Mouse (Mus musculus): Measurements from ENCODE around the gene Gm16867. TPM values are rescaled to one million over a fixed set of nuclear protein-coding genes. Genes with fewer than 3 reads are reported as not detected.
"Not testable (repeated sequence)": the region's sequence is repeated elsewhere in the genome, so short reads cannot be mapped to it uniquely, and the experiment has no call there.

Gm16867 gene
- not detected in 2 replicates for polyA plus RNA-seq (2015; fragmentation: Nextera tagmentation; extraction: Ambion mirVana)

GRCm38 (mm10) chr14:69503174-69503573 lies at the start of gene Gm16867:
Gene Gm16867, minus strand, starts transcription at chr14:69503362.
- H3K4me2 ChIP-seq (ENCODE audit: low read depth, low read length); H3K4me3 ChIP-seq (ENCODE audit: low read depth, low read length); H3K27ac ChIP-seq (ENCODE audit: low read depth); H3K4me1 ChIP-seq (ENCODE audit: insufficient read depth); H3K9ac ChIP-seq (replicated peaks); DNase-seq; H3K27me3 ChIP-seq (ENCODE audit: insufficient read depth, low read length); H3K36me3 ChIP-seq (replicated peaks; ENCODE audit: insufficient read depth, low read length); H3K9me3 ChIP-seq (ENCODE audit: low read length): not testable (repeated sequence)
- peak; percentile 97 for ATAC-seq
- no CpG with 5 or more reads among the region's 29 CpGs for WGBS (ENCODE audit: insufficient replicate concordance)

- not testable (repeated sequence) for H3K4me2 ChIP-seq (ENCODE audit: low read depth, low read length); H3K27me3 ChIP-seq (ENCODE audit: insufficient read depth, low read length); H3K36me3 ChIP-seq (replicated peaks; ENCODE audit: insufficient read depth, low read length); H3K27ac ChIP-seq (ENCODE audit: low read depth); DNase-seq; H3K4me3 ChIP-seq (ENCODE audit: low read depth, low read length); ATAC-seq; H3K9ac ChIP-seq (replicated peaks); H3K9me3 ChIP-seq (ENCODE audit: low read length); H3K4me1 ChIP-seq (ENCODE audit: insufficient read depth)
- no CpG with 5 or more reads among the region's 4 CpGs for WGBS (ENCODE audit: insufficient replicate concordance)
These were observed 44.1 kb upstream of the Gm16867 start for GRCm38 (mm10) chr14:69547310-69547709.

- not testable (repeated sequence) for ATAC-seq; H3K36me3 ChIP-seq (replicated peaks; ENCODE audit: insufficient read depth, low read length); DNase-seq; H3K4me1 ChIP-seq (ENCODE audit: insufficient read depth); H3K4me2 ChIP-seq (ENCODE audit: low read depth, low read length); H3K9me3 ChIP-seq (ENCODE audit: low read length); H3K9ac ChIP-seq (replicated peaks); H3K27ac ChIP-seq (ENCODE audit: low read depth); H3K4me3 ChIP-seq (ENCODE audit: low read depth, low read length); H3K27me3 ChIP-seq (ENCODE audit: insufficient read depth, low read length)
- WGBS (ENCODE audit: insufficient replicate concordance) = no CpG with 5 or more reads among the region's 2 CpGs
These were observed 41.9 kb upstream of the Gm16867 start for GRCm38 (mm10) chr14:69545052-69545451.

DNA sequence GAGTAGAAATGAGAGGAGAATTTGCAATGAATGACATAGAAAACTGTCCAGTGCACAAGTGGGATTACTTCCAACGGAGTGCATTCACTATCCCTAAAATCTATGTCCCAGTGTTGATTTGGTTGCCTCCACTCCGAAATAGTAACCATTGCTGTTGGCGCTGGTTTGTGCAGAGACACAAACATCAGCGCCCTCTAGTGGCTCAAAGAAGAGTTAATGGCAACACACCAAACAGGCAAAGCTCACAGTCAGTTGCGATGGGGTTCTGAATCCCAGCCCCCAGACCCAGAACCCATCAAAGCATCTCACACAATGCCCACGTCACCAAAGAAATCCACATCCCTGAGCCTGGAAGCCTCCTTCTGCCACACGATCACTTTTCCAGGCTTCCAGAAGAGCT lies 40.9 kb upstream of the Gm16867 start:
- not testable (repeated sequence) for DNase-seq; H3K9ac ChIP-seq (replicated peaks); H3K4me1 ChIP-seq (ENCODE audit: insufficient read depth); H3K36me3 ChIP-seq (replicated peaks; ENCODE audit: insufficient read depth, low read length); ATAC-seq; H3K4me2 ChIP-seq (ENCODE audit: low read depth, low read length); H3K4me3 ChIP-seq (ENCODE audit: low read depth, low read length); H3K27ac ChIP-seq (ENCODE audit: low read depth); H3K27me3 ChIP-seq (ENCODE audit: insufficient read depth, low read length); H3K9me3 ChIP-seq (ENCODE audit: low read length)
- no CpG with 5 or more reads among the region's 7 CpGs for WGBS (ENCODE audit: insufficient replicate concordance)

- not testable (repeated sequence) for H3K4me3 ChIP-seq (ENCODE audit: low read depth, low read length); H3K27me3 ChIP-seq (ENCODE audit: insufficient read depth, low read length); H3K4me1 ChIP-seq (ENCODE audit: insufficient read depth); H3K9ac ChIP-seq (replicated peaks); H3K36me3 ChIP-seq (replicated peaks; ENCODE audit: insufficient read depth, low read length); H3K9me3 ChIP-seq (ENCODE audit: low read length); H3K27ac ChIP-seq (ENCODE audit: low read depth); H3K4me2 ChIP-seq (ENCODE audit: low read depth, low read length); DNase-seq; ATAC-seq
- no CpG with 5 or more reads among the region's 7 CpGs for WGBS (ENCODE audit: insufficient replicate concordance)
These were observed 39.5 kb upstream of the Gm16867 start for GRCm38 (mm10) chr14:69542695-69543094.

DNA sequence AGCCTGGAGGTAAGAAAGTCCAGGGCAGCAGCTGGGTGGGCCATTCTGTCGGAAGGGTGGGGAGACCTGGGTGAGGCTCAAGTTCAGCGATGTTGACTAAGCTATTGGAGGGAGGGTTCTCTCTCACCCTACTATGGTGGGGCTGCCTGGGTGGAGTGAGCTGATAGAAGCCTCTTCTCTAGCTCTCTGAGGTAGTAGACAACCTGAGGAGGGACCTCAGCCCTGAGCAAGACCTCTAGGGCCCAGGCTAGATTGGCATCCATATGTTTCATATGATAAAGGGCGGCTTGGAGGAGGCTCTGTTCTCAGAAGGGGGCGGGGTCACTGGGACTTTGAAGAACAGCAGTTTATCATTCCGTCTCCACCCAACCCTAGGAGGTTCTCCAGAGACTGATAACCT lies 37.0 kb upstream of the Gm16867 start:
- not testable (repeated sequence) for H3K27me3 ChIP-seq (ENCODE audit: insufficient read depth, low read length); H3K4me3 ChIP-seq (ENCODE audit: low read depth, low read length); H3K36me3 ChIP-seq (replicated peaks; ENCODE audit: insufficient read depth, low read length); H3K9me3 ChIP-seq (ENCODE audit: low read length); DNase-seq; H3K4me1 ChIP-seq (ENCODE audit: insufficient read depth); H3K27ac ChIP-seq (ENCODE audit: low read depth); H3K4me2 ChIP-seq (ENCODE audit: low read depth, low read length); H3K9ac ChIP-seq (replicated peaks)
- WGBS (ENCODE audit: insufficient replicate concordance) = no CpG with 5 or more reads among the region's 5 CpGs
- peak; percentile 90 for ATAC-seq

GRCm38 (mm10) chr14:69536539-69536938 lies 33.4 kb upstream of the Gm16867 start:
- WGBS (ENCODE audit: insufficient replicate concordance) = no CpG with 5 or more reads among the region's 7 CpGs
- not testable (repeated sequence) for H3K4me3 ChIP-seq (ENCODE audit: low read depth, low read length); H3K4me1 ChIP-seq (ENCODE audit: insufficient read depth); H3K9me3 ChIP-seq (ENCODE audit: low read length); H3K27me3 ChIP-seq (ENCODE audit: insufficient read depth, low read length); H3K9ac ChIP-seq (replicated peaks); H3K36me3 ChIP-seq (replicated peaks; ENCODE audit: insufficient read depth, low read length); DNase-seq; H3K4me2 ChIP-seq (ENCODE audit: low read depth, low read length); H3K27ac ChIP-seq (ENCODE audit: low read depth)
- peak; percentile 86 for ATAC-seq

- peak; percentile 52 for ATAC-seq
- WGBS (ENCODE audit: insufficient replicate concordance) = no CpG with 5 or more reads among the region's 1 CpGs
- not testable (repeated sequence) for H3K4me3 ChIP-seq (ENCODE audit: low read depth, low read length); H3K36me3 ChIP-seq (replicated peaks; ENCODE audit: insufficient read depth, low read length); DNase-seq; H3K27me3 ChIP-seq (ENCODE audit: insufficient read depth, low read length); H3K4me2 ChIP-seq (ENCODE audit: low read depth, low read length); H3K4me1 ChIP-seq (ENCODE audit: insufficient read depth); H3K9me3 ChIP-seq (ENCODE audit: low read length); H3K9ac ChIP-seq (replicated peaks); H3K27ac ChIP-seq (ENCODE audit: low read depth)
These were observed 23.0 kb upstream of the Gm16867 start for GRCm38 (mm10) chr14:69526202-69526601.

GRCm38 (mm10) chr14:69523001-69523400 lies 19.8 kb upstream of the Gm16867 start:
- H3K4me3 ChIP-seq (ENCODE audit: low read depth, low read length) = not testable (repeated sequence)
- ATAC-seq = peak; percentile 99
- no CpG with 5 or more reads among the region's 1 CpGs for WGBS (ENCODE audit: insufficient replicate concordance)

GRCm38 (mm10) chr14:69520810-69521209 lies 17.6 kb upstream of the Gm16867 start:
- H3K4me1 ChIP-seq (ENCODE audit: insufficient read depth); ATAC-seq; H3K27ac ChIP-seq (ENCODE audit: low read depth); H3K36me3 ChIP-seq (replicated peaks; ENCODE audit: insufficient read depth, low read length); H3K9ac ChIP-seq (replicated peaks); DNase-seq; H3K4me2 ChIP-seq (ENCODE audit: low read depth, low read length); H3K9me3 ChIP-seq (ENCODE audit: low read length); H3K4me3 ChIP-seq (ENCODE audit: low read depth, low read length); H3K27me3 ChIP-seq (ENCODE audit: insufficient read depth, low read length): not testable (repeated sequence)
- WGBS (ENCODE audit: insufficient replicate concordance) = no CpG with 5 or more reads among the region's 2 CpGs

More at GRCm38 (mm10) chr14:69523001-69523400, 19.8 kb upstream of the Gm16867 start:
- H3K9me3 ChIP-seq (ENCODE audit: low read length); H3K4me2 ChIP-seq (ENCODE audit: low read depth, low read length); H3K36me3 ChIP-seq (replicated peaks; ENCODE audit: insufficient read depth, low read length); H3K4me1 ChIP-seq (ENCODE audit: insufficient read depth); DNase-seq; H3K27me3 ChIP-seq (ENCODE audit: insufficient read depth, low read length); H3K27ac ChIP-seq (ENCODE audit: low read depth); H3K9ac ChIP-seq (replicated peaks): not testable (repeated sequence)
